Mouse (Mus musculus) midbrain, embryonic 14.5 days (tissue): ENCODE data around the gene Trim31. TPM values are rescaled to one million over a fixed set of nuclear protein-coding genes. Genes with fewer than 3 reads are reported as not detected.

ENCODE experiments used
- ATAC-seq: fragments of 200-750 bp; cut with Nextera tagmentation; 2 replicates; pipeline ENCODE4 v1.8.0; 2017; ENCODE audit warnings: moderate number of reproducible peaks, moderate library complexity; ENCODE audit not compliant: low FRiP score, low TSS enrichment
- DNase-seq: peaks from one replicate; pipeline ENCODE4 v3.0.0-alpha.2; 2015
- H3K27ac ChIP-seq: fragments of 300-500 bp; sonication (generic); replicated peaks from 2 replicates; pipeline ENCODE4 v1.5.1; 2014; ENCODE audit warnings: mild to moderate bottlenecking, low read depth, low read length, moderate library complexity
- H3K27me3 ChIP-seq: fragments of 300-500 bp; sonication (generic); 2 replicates; pipeline ENCODE4 v1.6.1; 2014; ENCODE audit warnings: low read length, control low read depth, mixed read lengths; ENCODE audit not compliant: control insufficient read depth, insufficient read depth
- H3K36me3 ChIP-seq: fragments of 300-500 bp; sonication (generic); 2 replicates; pipeline ENCODE4 v1.6.1; 2014; ENCODE audit warnings: low read length, control low read depth; ENCODE audit not compliant: control insufficient read depth, insufficient read depth
- H3K4me1 ChIP-seq: fragments of 300-500 bp; sonication (generic); 2 replicates; pipeline ENCODE4 v1.6.1; 2014; ENCODE audit warnings: mild to moderate bottlenecking, antibody characterized with exemption, low read length, control low read depth; ENCODE audit not compliant: control insufficient read depth, insufficient read depth
- H3K4me2 ChIP-seq: fragments of 300-500 bp; sonication (generic); 2 replicates; pipeline ENCODE4 v1.6.1; 2014; ENCODE audit warnings: mild to moderate bottlenecking, low read length, moderate library complexity
- H3K4me3 ChIP-seq: fragments of 300-500 bp; sonication (generic); replicated peaks from 2 replicates; pipeline ENCODE4 v1.5.1; 2014; ENCODE audit warnings: low read depth, low read length
- H3K9ac ChIP-seq: fragments of 300-500 bp; sonication (generic); replicated peaks from 2 replicates; pipeline ENCODE4 v1.6.1; 2014; ENCODE audit warnings: mild to moderate bottlenecking, low read length, moderate library complexity
- H3K9me3 ChIP-seq: fragments of 300-500 bp; sonication (generic); 2 replicates; pipeline ENCODE4 v1.6.1; 2016; ENCODE audit warnings: low read length, control low read depth, mixed read lengths; ENCODE audit not compliant: control insufficient read depth
- WGBS: fragments of 180-500 bp; shearing (Covaris S2); extraction: QIAGEN DNeasy Blood & Tissue Kit; methylation state at CpG from one replicate; pipeline ENCODE4 v1.1.7; 2014; 5-methylcytosine and 5-hydroxymethylcytosine counted together
- polyA plus RNA-seq: library from polyadenylated mRNA; unstranded; fragments of >200 nt; fragmentation: Nextera tagmentation; extraction: Ambion mirVana; gene quantifications from 2 replicates; pipeline ENCODE4 v1.2.1, GENCODE M21; 2014

Trim31 gene
- polyA plus RNA-seq, 1 experiment from 2014 or later: not detected

GRCm38 (mm10) chr17:36903651-36904050, 5.7 kb downstream of the Trim31 start:
- no peaks in the 10 kb centered on the region for H3K27me3 ChIP-seq
- WGBS: 74% methylated on average over 3 of the region's 3 CpGs
- H3K4me3 ChIP-seq: no peak overlapping the region
- no peak overlapping the region for H3K4me2 ChIP-seq
- DNase-seq (no peak), ATAC-seq (no peak)
- H3K9me3 ChIP-seq: no peaks in the 10 kb centered on the region
- no peak overlapping the region for H3K27ac ChIP-seq
- H3K4me1 ChIP-seq: no peaks in the 10 kb centered on the region
- H3K9ac ChIP-seq: no peak overlapping the region
- no peaks in the 10 kb centered on the region for H3K36me3 ChIP-seq

- H3K36me3 ChIP-seq: no peaks in the 10 kb centered on the region
- DNase-seq: no peak
- WGBS: 51% methylated on average over 1 of the region's 1 CpGs
Measured at GRCm38 (mm10) chr17:36908235-36908634, 10.3 kb downstream of the Trim31 start.

GRCm38 (mm10) chr17:36909802-36910201, 11.9 kb downstream of the Trim31 start:
- no peak overlapping the region for H3K4me2 ChIP-seq
- no peak overlapping the region for H3K4me3 ChIP-seq
- ATAC-seq (no peak), DNase-seq (no peak)
- WGBS: 59% methylated on average over 4 of the region's 4 CpGs
- H3K36me3 ChIP-seq: no peaks in the 10 kb centered on the region
- no peak overlapping the region for H3K9ac ChIP-seq
- H3K9me3 ChIP-seq: no peaks in the 10 kb centered on the region
- H3K27me3 ChIP-seq: no peaks in the 10 kb centered on the region
- H3K27ac ChIP-seq: no peak overlapping the region
- no peaks in the 10 kb centered on the region for H3K4me1 ChIP-seq

More at GRCm38 (mm10) chr17:36908235-36908634, 10.3 kb downstream of the Trim31 start:
- Histone ChIP-seq H3K4me1 (no peaks in the 10 kb centered on the region), H3K4me2 (no peak overlapping the region), H3K9ac (no peak overlapping the region), H3K27ac (no peak overlapping the region), H3K27me3 (no peaks in the 10 kb centered on the region), H3K4me3 (no peak overlapping the region), H3K9me3 (no peaks in the 10 kb centered on the region)
- ATAC-seq: no peak

- WGBS: 79% methylated on average over 2 of the region's 2 CpGs
- no peak overlapping the region for H3K4me3 ChIP-seq
- ATAC-seq (no peak), DNase-seq (no peak)
- H3K27me3 ChIP-seq: no peaks in the 10 kb centered on the region
- H3K4me1 ChIP-seq: no peaks in the 10 kb centered on the region
- H3K36me3 ChIP-seq: no peaks in the 10 kb centered on the region
- H3K9me3 ChIP-seq: no peaks in the 10 kb centered on the region
- H3K27ac ChIP-seq: no peak overlapping the region
- H3K9ac ChIP-seq: no peak overlapping the region
- no peak overlapping the region for H3K4me2 ChIP-seq
Measured at GRCm38 (mm10) chr17:36912031-36912430, 14.1 kb downstream of the Trim31 start.

GRCm38 (mm10) chr17:36914108-36914507, 16.2 kb downstream of the Trim31 start:
- ATAC-seq (no peak), DNase-seq (peak; percentile 89)
- Histone ChIP-seq H3K4me1 (no peaks in the 10 kb centered on the region), H3K9ac (no peak overlapping the region), H3K27me3 (no peaks in the 10 kb centered on the region), H3K36me3 (no peaks in the 10 kb centered on the region), H3K4me3 (no peak overlapping the region), H3K9me3 (no peaks in the 10 kb centered on the region), H3K27ac (no peak overlapping the region), H3K4me2 (no peak overlapping the region)
- 14% methylated on average over 2 of the region's 2 CpGs for WGBS

- H3K36me3 ChIP-seq: no peaks in the 10 kb centered on the region
- DNase-seq (peak; percentile 78), ATAC-seq (no peak)
- no peak overlapping the region for H3K27ac ChIP-seq
- H3K4me3 ChIP-seq: no peak overlapping the region
- no peaks in the 10 kb centered on the region for H3K9me3 ChIP-seq
- WGBS: 17% methylated on average over 9 of the region's 9 CpGs
- H3K4me1 ChIP-seq: no peaks in the 10 kb centered on the region
- H3K4me2 ChIP-seq: no peak overlapping the region
- H3K9ac ChIP-seq: no peak overlapping the region
- no peaks in the 10 kb centered on the region for H3K27me3 ChIP-seq
Measured at GRCm38 (mm10) chr17:36915076-36915475, 17.2 kb downstream of the Trim31 start.

- no peaks in the 10 kb centered on the region for H3K36me3 ChIP-seq
- ATAC-seq (no peak), DNase-seq (no peak)
- no peak overlapping the region for H3K4me3 ChIP-seq
- no peak overlapping the region for H3K9ac ChIP-seq
- no peaks in the 10 kb centered on the region for H3K27me3 ChIP-seq
- no peaks in the 10 kb centered on the region for H3K4me1 ChIP-seq
- 54% methylated on average over 15 of the region's 15 CpGs for WGBS
- no peak overlapping the region for H3K4me2 ChIP-seq
- no peak overlapping the region for H3K27ac ChIP-seq
- no peaks in the 10 kb centered on the region for H3K9me3 ChIP-seq
Measured at GRCm38 (mm10) chr17:36920239-36920638, 22.3 kb downstream of the Trim31 start.

GRCm38 (mm10) chr17:36922715-36923114, 24.8 kb downstream of the Trim31 start:
- H3K27ac ChIP-seq: no peak overlapping the region
- no peak for DNase-seq
- 91% methylated on average over 4 of the region's 4 CpGs for WGBS
- H3K9ac ChIP-seq: no peak overlapping the region
- H3K4me2 ChIP-seq: no peak overlapping the region
- ATAC-seq: no peak
- no peaks in the 10 kb centered on the region for H3K4me1 ChIP-seq
- H3K36me3 ChIP-seq: no peaks in the 10 kb centered on the region
- H3K4me3 ChIP-seq: no peak overlapping the region
- H3K27me3 ChIP-seq: no peaks in the 10 kb centered on the region
- no peaks in the 10 kb centered on the region for H3K9me3 ChIP-seq

- Histone ChIP-seq H3K4me1 (no peaks in the 10 kb centered on the region), H3K4me3 (no peak overlapping the region), H3K9ac (no peak overlapping the region), H3K27ac (no peak overlapping the region), H3K4me2 (no peak overlapping the region), H3K27me3 (no peaks in the 10 kb centered on the region), H3K9me3 (no peaks in the 10 kb centered on the region), H3K36me3 (no peaks in the 10 kb centered on the region)
- 71% methylated on average over 4 of the region's 4 CpGs for WGBS
- ATAC-seq (no peak), DNase-seq (no peak)
Measured at GRCm38 (mm10) chr17:36923491-36923890, 25.6 kb downstream of the Trim31 start.
